Mouse (Mus musculus): ENCODE measurements around the gene Cnn3. TPM values are rescaled to one million over a fixed set of nuclear protein-coding genes. Genes with fewer than 3 reads are reported as not detected.

Gene Cnn3
- polyA plus RNA-seq, 1 experiment = 64.4 TPM

DNA sequence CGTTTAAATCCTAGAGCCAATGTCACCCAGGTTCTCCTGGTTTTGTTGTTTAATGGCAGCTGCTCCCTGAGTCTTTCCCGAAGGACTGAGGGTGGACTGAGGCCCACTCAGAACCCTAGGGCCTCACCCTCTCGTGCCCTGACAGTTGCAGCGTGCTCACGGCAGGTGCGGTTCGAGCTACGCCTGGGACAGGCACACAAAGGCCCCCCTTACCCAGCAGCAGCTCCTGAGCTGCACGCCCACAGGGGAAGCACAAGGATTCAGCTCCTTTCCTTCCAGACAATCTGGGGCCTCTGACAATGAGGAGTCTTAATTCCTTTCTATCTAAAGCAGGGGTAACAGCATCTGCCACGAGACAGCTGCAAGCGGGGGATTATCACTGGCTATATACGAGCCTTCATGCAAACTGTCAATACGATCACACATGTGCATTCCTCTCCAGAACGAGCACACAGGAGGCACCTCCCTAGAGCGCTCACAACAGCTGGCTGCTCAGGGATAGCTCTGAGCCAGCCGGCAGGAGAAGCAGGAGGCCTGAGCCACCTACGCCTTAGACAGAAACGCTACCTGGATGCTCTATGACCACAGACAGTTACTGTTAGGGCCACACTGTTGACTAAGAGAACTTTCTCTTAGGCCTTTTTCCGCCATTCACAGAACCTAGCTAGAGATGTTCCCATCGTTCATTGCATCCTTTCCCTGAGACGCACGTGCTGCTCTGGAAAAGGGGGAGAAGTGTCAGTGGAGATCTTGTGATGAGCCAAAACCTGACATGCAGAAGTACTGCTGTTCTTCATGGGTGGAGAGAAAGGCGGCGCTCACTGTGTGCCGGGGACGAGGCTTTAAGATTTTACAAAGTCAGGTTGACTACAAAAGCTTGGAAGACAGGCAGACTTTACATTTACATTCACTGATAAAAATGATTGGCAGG lies 54.0 kb downstream of the Cnn3 start:
- WGBS = 83% methylated on average over 26 of the region's 26 CpGs

DNA sequence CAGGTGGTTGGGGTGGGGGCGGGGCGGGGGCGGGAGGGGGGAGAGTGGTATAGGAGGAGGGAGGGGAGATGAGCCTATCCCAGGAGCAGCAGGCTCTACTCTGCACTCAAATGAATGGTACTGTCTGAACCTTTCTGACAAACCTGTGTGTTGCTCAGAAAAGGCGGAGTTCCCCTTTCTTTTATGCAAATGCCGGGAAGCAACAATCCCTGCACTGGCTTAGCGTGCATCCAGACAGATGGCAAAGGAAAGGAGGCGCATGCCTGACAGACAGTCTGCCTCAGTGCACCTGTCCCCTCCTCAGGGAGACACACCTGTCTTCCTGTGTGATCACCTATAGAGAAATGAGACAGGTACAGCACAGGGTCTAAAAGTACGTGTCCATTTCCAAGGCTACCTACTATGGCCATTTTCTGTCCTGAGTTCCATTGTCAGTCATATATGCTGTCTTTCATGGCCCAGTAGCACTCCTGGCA lies 54.7 kb downstream of the Cnn3 start:
- no peaks in the 10 kb centered on the region for H3K4me1 ChIP-seq (ENCODE audit: control insufficient read depth, insufficient read depth, low read length)
- 69% methylated on average over 8 of the region's 8 CpGs for WGBS

More for the DNA sequence above, 54.0 kb downstream of the Cnn3 start:
- Histone ChIP-seq H3K4me1 (ENCODE audit: control insufficient read depth, insufficient read depth, low read length) (no peaks in the 10 kb centered on the region), H3K27ac (ENCODE audit: control insufficient read depth, insufficient read depth, low read depth, low read length, poor library complexity) (no peak overlapping the region), H3K4me3 (replicated peaks; ENCODE audit: control insufficient read depth, low read depth, low read length) (no peak overlapping the region)
- no peak for TF ChIP-seq CTCF (IDR thresholded peaks at IDR 0.05; ENCODE audit: control insufficient read depth, insufficient read depth, low read length)
- TF ChIP-seq POLR2A (IDR thresholded peaks at IDR 0.05; ENCODE audit: borderline replicate concordance, control insufficient read depth, low read depth, low read length) = no peak

DNA sequence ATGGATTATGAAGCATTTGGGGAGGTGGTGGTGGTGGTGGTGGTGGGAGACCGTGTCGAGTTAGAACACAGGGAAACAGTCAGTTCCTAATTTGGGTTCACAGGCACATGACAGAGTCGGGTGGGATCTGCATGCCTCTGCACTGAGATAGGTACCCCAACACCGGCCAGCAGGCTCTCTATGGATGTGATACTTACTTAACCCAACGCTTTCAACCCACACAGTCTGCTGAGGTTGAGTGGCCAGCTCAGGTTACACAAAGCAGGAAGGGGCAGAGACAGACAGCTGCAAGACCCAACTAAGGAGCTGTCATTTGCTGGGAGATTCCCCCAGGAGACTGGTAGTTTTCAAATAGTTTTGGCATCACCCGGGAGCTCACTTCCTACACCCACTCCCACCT lies 55.3 kb downstream of the Cnn3 start:
- TF ChIP-seq CTCF (IDR thresholded peaks at IDR 0.05; ENCODE audit: control insufficient read depth, insufficient read depth, low read length) (no peak), POLR2A (IDR thresholded peaks at IDR 0.05; ENCODE audit: borderline replicate concordance, control insufficient read depth, low read depth, low read length) (no peak)
- Histone ChIP-seq H3K4me3 (replicated peaks; ENCODE audit: control insufficient read depth, low read depth, low read length) (no peak overlapping the region), H3K27ac (ENCODE audit: control insufficient read depth, insufficient read depth, low read depth, low read length, poor library complexity) (no peak overlapping the region), H3K4me1 (ENCODE audit: control insufficient read depth, insufficient read depth, low read length) (no peaks in the 10 kb centered on the region)
- WGBS = 45% methylated on average over 6 of the region's 6 CpGs

More for the DNA sequence above, 54.7 kb downstream of the Cnn3 start:
- H3K4me3 ChIP-seq (replicated peaks; ENCODE audit: control insufficient read depth, low read depth, low read length) = no peak overlapping the region
- TF ChIP-seq CTCF (IDR thresholded peaks at IDR 0.05; ENCODE audit: control insufficient read depth, insufficient read depth, low read length) = no peak
- TF ChIP-seq POLR2A (IDR thresholded peaks at IDR 0.05; ENCODE audit: borderline replicate concordance, control insufficient read depth, low read depth, low read length) = no peak
- H3K27ac ChIP-seq (ENCODE audit: control insufficient read depth, insufficient read depth, low read depth, low read length, poor library complexity) = no peak overlapping the region

DNA sequence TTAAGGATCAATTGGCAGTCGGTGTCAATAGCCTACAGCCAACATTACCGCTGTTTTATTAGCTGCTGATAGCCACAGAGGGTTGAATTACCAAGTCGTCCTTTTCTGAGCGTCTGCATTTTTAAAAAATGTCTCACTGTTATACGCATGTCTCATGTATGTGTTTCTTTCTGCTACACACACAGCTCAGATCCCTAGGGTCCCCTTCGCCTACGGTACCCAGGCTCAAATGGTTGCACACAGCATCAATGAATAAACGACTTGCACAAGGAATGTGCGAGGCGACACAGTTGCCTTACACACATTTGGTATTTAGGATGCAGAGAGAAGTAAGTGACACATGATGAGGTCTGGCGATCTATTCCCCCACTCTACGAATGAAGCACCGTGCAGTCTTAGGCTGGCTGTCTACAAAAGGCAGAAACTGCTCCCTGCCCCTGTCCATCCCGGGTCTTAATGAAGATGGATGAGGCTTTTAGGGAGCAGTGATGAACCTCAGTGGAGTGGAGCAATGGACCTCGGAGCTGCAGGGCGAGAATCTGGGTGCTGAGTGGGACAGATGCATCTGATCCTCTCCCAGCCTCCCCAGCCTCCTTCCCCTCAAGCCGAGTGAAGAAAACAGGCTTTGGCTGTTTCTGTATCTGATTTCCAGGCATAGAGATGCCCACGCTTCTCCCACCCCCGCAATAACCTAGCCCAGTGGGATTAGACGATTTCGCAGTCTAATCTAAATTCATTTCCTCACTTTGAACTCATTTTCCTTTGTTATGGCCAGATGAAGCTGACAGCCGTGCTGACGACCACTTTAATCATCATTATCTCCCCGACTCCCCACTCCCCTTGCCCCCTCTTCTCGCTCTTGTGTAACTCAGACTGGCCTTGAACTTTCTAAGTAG lies 57.2 kb downstream of the Cnn3 start:
- no peak overlapping the region for H3K27ac ChIP-seq (ENCODE audit: control insufficient read depth, insufficient read depth, low read depth, low read length, poor library complexity)
- no peaks in the 10 kb centered on the region for H3K4me1 ChIP-seq (ENCODE audit: control insufficient read depth, insufficient read depth, low read length)
- WGBS = 75% methylated on average over 25 of the region's 25 CpGs
- no peak for TF ChIP-seq POLR2A (IDR thresholded peaks at IDR 0.05; ENCODE audit: borderline replicate concordance, control insufficient read depth, low read depth, low read length)
- no peak for TF ChIP-seq CTCF (IDR thresholded peaks at IDR 0.05; ENCODE audit: control insufficient read depth, insufficient read depth, low read length)
- no peak overlapping the region for H3K4me3 ChIP-seq (replicated peaks; ENCODE audit: control insufficient read depth, low read depth, low read length)

DNA sequence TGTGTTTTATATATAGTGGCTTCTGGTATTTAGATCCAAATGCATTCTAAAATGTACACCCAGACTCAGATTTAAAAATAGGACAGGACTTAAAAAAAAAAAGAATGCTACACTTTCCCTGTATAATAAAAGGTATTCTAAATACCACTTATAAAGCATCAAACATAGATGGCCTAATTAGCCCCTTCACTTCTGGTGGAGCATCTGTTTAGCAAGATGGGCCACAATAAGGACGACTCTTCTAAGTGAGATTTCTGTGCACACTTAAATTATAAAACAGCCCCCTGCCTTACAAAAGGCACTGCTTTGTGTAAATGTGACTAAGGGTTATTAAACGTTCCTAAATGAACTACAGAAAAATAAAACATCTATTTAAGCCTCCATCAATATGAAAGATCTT lies 58.9 kb downstream of the Cnn3 start:
- no peak for TF ChIP-seq CTCF (IDR thresholded peaks at IDR 0.05; ENCODE audit: control insufficient read depth, insufficient read depth, low read length)
- TF ChIP-seq POLR2A (IDR thresholded peaks at IDR 0.05; ENCODE audit: borderline replicate concordance, control insufficient read depth, low read depth, low read length) = no peak
- WGBS = 77% methylated on average over 2 of the region's 2 CpGs

DNA sequence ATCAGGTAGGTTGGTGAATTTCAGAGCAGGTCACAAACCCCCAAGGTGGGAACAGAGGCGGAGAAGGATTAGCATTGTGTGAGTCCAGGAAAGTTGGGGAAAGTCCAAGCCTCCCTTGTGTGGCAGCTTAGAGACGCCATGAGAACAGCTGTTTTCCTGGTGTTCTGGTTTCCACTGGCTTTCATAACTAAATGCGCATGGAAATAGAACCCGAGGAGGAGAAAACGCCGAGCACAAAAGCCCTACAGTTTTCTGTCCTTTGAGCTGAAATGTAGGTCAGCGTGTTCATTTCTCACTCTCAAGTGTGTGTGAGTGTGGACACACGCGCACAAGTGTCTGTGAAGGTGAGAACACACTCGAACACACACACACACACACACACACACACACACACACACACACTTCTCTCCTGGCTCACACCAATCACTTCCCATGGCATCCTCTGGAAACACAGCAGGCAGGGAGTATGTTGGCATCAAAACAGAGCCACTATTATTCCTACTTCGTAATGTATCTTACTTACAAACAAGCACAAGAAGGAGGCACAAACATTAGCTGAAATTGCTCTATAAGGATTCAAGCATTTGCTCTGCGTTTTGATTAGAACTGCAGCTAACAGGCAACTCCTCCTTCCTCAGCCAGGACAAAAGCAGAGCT lies 63.3 kb downstream of the Cnn3 start:
- H3K4me3 ChIP-seq (replicated peaks; ENCODE audit: control insufficient read depth, low read depth, low read length) = no peak overlapping the region
- TF ChIP-seq POLR2A (IDR thresholded peaks at IDR 0.05; ENCODE audit: borderline replicate concordance, control insufficient read depth, low read depth, low read length) (no peak), CTCF (IDR thresholded peaks at IDR 0.05; ENCODE audit: control insufficient read depth, insufficient read depth, low read length) (no peak)
- 87% methylated on average over 12 of the region's 12 CpGs for whole genome bisulfite sequencing
- H3K4me1 ChIP-seq (ENCODE audit: control insufficient read depth, insufficient read depth, low read length) = no peaks in the 10 kb centered on the region; the same call in 1 of the 2 replicates
- no peak overlapping the region for H3K27ac ChIP-seq (ENCODE audit: control insufficient read depth, insufficient read depth, low read depth, low read length, poor library complexity)

More for the DNA sequence above, 58.9 kb downstream of the Cnn3 start:
- H3K4me3 ChIP-seq (replicated peaks; ENCODE audit: control insufficient read depth, low read depth, low read length) = no peak overlapping the region
- H3K4me1 ChIP-seq (ENCODE audit: control insufficient read depth, insufficient read depth, low read length) = no peaks in the 10 kb centered on the region
- no peak overlapping the region for H3K27ac ChIP-seq (ENCODE audit: control insufficient read depth, insufficient read depth, low read depth, low read length, poor library complexity)

DNA sequence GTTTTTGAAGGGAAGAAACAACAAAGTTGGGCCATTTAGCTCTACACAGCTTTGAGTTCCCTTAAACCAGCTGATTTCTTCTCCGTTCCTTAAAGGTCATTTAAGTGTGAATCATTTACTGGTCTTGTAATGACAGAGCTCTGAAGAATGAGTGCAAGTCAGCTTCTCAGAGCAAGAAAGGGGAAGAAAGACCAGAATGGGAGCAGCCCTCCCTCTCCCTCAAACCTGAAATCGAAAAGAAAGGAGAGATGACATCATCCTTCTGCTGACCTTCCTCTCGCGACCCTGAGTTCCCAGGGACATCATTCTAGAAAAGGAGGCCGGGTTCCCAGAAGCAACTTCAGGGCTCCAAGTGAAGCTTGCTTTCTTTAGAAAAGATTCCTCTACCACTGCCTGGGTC lies 64.6 kb downstream of the Cnn3 start:
- Histone ChIP-seq H3K27ac (ENCODE audit: control insufficient read depth, insufficient read depth, low read depth, low read length, poor library complexity) (no peak overlapping the region), H3K4me3 (replicated peaks; ENCODE audit: control insufficient read depth, low read depth, low read length) (no peak overlapping the region), H3K4me1 (ENCODE audit: control insufficient read depth, insufficient read depth, low read length) (no peaks in the 10 kb centered on the region; the same call in 1 of the 2 replicates)
- TF ChIP-seq POLR2A (IDR thresholded peaks at IDR 0.05; ENCODE audit: borderline replicate concordance, control insufficient read depth, low read depth, low read length) = no peak
- TF ChIP-seq CTCF (IDR thresholded peaks at IDR 0.05; ENCODE audit: control insufficient read depth, insufficient read depth, low read length) = no peak
- WGBS = 29% methylated on average over 5 of the region's 5 CpGs
